Mouse (Mus musculus) intestine, embryonic 15.5 days (tissue): ENCODE measurements around the gene Krtap9-3. TPM values are rescaled to one million over a fixed set of nuclear protein-coding genes. Genes with fewer than 3 reads are reported as not detected.
"Not testable (repeated sequence)": the region's sequence is repeated elsewhere in the genome, so short reads cannot be mapped to it uniquely, and the experiment has no call there.

Experiments
- ATAC-seq: fragments of 200-750 bp; cut with Nextera tagmentation; 2 replicates; pipeline ENCODE4 v1.8.0; 2017; ENCODE audit warnings: moderate TSS enrichment, moderate library complexity
- H3K27ac ChIP-seq: fragments of 300-500 bp; sonication (generic); 2 replicates; pipeline ENCODE4 v1.5.1; 2015; ENCODE audit warnings: mild to moderate bottlenecking, inconsistent platforms
- H3K27me3 ChIP-seq: fragments of 300-500 bp; sonication (generic); replicated peaks from 2 replicates; pipeline ENCODE4 v1.6.1; 2015; ENCODE audit warnings: inconsistent platforms
- H3K36me3 ChIP-seq: fragments of 300-500 bp; sonication (generic); 2 replicates; pipeline ENCODE4 v1.6.1; 2015; ENCODE audit warnings: inconsistent platforms
- H3K4me1 ChIP-seq: fragments of 300-500 bp; sonication (generic); replicated peaks from 2 replicates; pipeline ENCODE4 v1.6.1; 2015; ENCODE audit warnings: inconsistent platforms
- H3K4me2 ChIP-seq: fragments of 300-500 bp; sonication (generic); replicated peaks from 2 replicates; pipeline ENCODE4 v1.6.1; 2015; ENCODE audit warnings: mild to moderate bottlenecking, inconsistent platforms
- H3K4me3 ChIP-seq: fragments of 300-500 bp; sonication (generic); replicated peaks from 2 replicates; pipeline ENCODE4 v1.5.1; 2015; ENCODE audit warnings: inconsistent platforms
- H3K9ac ChIP-seq: fragments of 300-500 bp; sonication (generic); 2 replicates; pipeline ENCODE4 v1.6.1; 2015; ENCODE audit warnings: inconsistent platforms
- H3K9me3 ChIP-seq: fragments of 300-500 bp; sonication (generic); 2 replicates; pipeline ENCODE4 v1.6.1; 2016; ENCODE audit warnings: inconsistent platforms
- WGBS: fragments of 180-500 bp; shearing (Covaris S2); methylation state at CpG from one replicate; pipeline ENCODE4 v1.1.7; 2015; 5-methylcytosine and 5-hydroxymethylcytosine counted together
- polyA plus RNA-seq: library from polyadenylated mRNA; unstranded; fragments of >200 nt; fragmentation: Nextera tagmentation; extraction: Ambion mirVana; gene quantifications from 2 replicates; pipeline ENCODE4 v1.2.1, GENCODE M21; 2015

Krtap9-3 gene
- polyA plus RNA-seq, 1 experiment from 2014 or later = not detected

DNA sequence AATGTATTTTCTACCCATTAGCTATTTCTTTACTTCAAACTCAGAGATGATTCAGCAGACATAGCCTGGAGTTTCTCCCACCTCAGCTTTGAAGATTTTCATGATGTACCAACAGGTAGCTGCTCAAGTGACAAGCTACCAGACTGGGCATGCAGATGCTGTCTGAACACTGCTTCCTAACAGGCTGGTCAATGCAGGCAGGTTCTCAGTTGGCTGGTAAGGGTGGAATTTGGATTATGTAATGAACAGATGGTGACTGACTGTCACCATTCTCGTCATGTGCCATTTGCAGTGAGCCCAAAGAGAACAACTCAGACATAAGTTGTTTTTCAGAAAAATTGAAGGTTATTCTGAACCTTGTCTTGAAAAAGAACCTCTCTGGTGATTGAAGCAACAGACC lies 11.2 kb upstream of the Krtap9-3 start:
- 71% methylated on average over 1 of the region's 1 CpGs for WGBS
- H3K4me3 ChIP-seq = no peak overlapping the region
- no peak overlapping the region for H3K27ac ChIP-seq
- H3K4me2 ChIP-seq = no peak overlapping the region
- H3K9me3 ChIP-seq = no peaks in the 10 kb centered on the region
- H3K4me1 ChIP-seq = no peaks in the 10 kb centered on the region
- no peak for ATAC-seq
- H3K27me3 ChIP-seq = no peaks in the 10 kb centered on the region
- H3K36me3 ChIP-seq = no peaks in the 10 kb centered on the region
- no peak overlapping the region for H3K9ac ChIP-seq

DNA sequence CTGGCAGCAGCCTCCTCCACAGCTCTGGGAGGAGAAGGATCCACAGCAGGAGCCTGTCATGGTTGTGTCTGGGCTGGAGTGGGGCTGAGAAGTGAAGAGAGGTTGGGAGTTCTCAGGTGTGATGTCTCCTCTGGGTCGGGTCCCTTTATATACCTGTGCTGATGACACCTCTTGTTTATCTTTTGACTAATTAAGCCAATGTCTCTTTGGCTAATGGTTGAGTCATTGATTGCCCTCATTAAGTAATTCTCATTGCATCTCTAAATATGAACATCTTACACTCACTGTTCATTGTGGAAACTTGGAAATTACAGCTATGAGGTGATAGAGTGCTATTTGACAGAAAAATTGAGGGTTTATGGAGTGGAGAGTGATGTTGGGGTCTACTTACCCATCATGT lies 5.3 kb upstream of the Krtap9-3 start, which contains the start of gene Gm11938:
Gm11938 (minus strand) TSS at position 101 of the 400 bp plus-strand sequence.
- not testable (repeated sequence) for H3K4me2 ChIP-seq, H3K9me3 ChIP-seq, H3K36me3 ChIP-seq, H3K4me1 ChIP-seq, H3K27me3 ChIP-seq, H3K4me3 ChIP-seq, H3K27ac ChIP-seq, H3K9ac ChIP-seq, ATAC-seq
- WGBS = 42% methylated on average over 1 of the region's 1 CpGs

DNA sequence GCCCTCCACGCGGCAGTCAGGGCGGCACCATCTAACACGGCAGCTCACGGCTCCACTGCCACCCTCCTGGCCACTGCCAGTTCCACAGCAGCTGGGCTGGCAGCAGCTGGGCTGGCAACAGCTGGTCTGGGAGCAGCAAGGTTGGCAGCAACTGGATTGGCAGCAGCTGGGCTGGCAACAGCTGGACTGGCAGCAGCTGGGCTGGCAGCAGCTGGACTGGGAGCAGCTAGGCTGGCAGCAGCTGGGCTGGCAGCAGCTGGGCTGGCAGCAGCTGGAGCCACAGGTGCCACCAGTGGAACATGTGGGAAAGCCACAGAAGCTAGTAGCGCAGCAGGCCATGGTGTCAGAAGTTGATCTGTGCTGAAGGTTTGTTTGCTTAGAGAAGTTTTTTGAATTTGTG lies 6.9 kb downstream of the Krtap9-3 start, which contains the start of gene Krtap1-3:
Krtap1-3 (minus strand) TSS at position 359 of the 400 bp plus-strand sequence.
- Histone ChIP-seq H3K4me2 (no peak within 1 kb of the TSS), H3K4me3 (no peak within 1 kb of the TSS), H3K27ac (no peak within 1 kb of the TSS), H3K9ac (no peak within 1 kb of the TSS), H3K9me3 (no peaks in the 10 kb centered on the region), H3K36me3 (no peaks in the 10 kb centered on the region), H3K27me3 (no peaks in the 10 kb centered on the region), H3K4me1 (no peaks in the 10 kb centered on the region)
- 90% methylated on average over 6 of the region's 6 CpGs for WGBS
- no peak for ATAC-seq

DNA sequence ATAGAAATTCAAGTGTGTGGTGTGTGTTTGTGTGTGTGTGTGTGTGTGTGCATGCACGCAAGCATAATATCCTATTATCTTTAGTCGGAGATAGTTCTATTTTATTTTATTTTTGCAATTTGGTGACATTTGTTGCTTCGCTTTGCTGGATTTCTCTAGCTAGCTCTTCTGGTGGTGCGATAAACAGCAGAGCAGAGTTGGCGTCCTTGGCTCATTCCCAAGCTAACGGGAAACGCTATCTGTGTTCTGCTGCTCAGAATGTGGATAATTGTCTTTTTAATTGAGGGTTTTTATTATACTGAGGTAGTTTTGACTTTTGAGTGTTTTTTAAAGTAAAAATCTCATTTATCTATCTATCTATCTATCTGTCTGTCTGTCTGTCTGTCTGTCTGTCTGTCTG lies 12.8 kb downstream of the Krtap9-3 start:
- WGBS = 78% methylated on average over 7 of the region's 7 CpGs
- Histone ChIP-seq H3K36me3 (no peaks in the 10 kb centered on the region), H3K9me3 (no peaks in the 10 kb centered on the region), H3K4me2 (no peak overlapping the region), H3K4me1 (no peaks in the 10 kb centered on the region), H3K27me3 (no peaks in the 10 kb centered on the region), H3K9ac (no peak overlapping the region), H3K27ac (no peak overlapping the region), H3K4me3 (no peak overlapping the region)
- no peak for ATAC-seq

DNA sequence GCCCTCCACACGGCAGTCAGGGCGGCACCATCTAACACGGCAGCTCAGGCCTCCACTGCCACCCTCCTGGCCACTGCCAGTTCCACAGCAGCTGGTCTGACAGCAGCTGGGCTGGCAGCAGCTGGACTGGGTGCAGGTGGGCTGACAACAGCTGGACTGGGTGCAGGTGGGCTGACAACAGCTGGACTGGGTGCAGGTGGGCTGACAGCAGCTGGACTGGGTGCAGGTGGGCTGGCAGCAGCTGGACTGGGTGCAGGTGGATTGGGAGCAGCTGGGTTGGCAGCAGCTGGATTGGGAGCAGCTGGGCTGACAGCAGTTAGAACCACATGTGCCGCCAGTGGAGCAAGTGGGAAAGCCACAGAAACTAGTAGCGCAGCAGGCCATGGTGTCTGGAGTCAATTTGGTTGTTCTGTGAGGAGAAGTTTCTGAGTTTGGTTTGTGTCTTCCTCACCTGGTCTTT lies 14.6 kb downstream of the Krtap9-3 start, which contains the start of gene Krtap1-4:
Krtap1-4 (minus strand) TSS at position 410 of the 460 bp plus-strand sequence.
- Histone ChIP-seq H3K27ac (no peak within 1 kb of the TSS), H3K9ac (no peak within 1 kb of the TSS), H3K4me2 (no peak within 1 kb of the TSS), H3K27me3 (no peaks in the 10 kb centered on the region), H3K4me3 (no peak within 1 kb of the TSS), H3K4me1 (no peaks in the 10 kb centered on the region), H3K36me3 (no peaks in the 10 kb centered on the region), H3K9me3 (no peaks in the 10 kb centered on the region)
- no peak for ATAC-seq
- WGBS = 79% methylated on average over 5 of the region's 5 CpGs

DNA sequence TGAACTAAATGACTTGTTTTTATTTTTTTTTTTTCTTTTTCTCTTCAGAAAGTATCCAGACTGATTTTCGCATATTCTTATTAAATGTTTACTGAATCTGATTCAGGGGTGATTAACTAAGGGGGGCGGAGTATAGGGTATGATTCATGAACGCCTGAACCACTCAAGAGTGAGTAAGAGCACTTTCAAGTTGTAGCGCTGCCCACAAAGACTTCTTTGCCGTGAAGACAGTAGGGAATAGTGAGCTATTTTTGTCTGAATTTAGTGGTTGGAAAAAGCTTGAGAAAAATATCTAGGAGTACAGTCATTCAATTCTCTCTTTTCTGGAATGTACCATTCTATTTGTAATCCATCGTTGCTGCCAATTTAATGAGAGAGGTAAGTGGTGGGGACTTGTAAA lies 16.3 kb downstream of the Krtap9-3 start:
- H3K27ac ChIP-seq = no peak overlapping the region
- H3K4me3 ChIP-seq = no peak overlapping the region
- H3K4me1 ChIP-seq = no peaks in the 10 kb centered on the region
- WGBS = 88% methylated on average over 6 of the region's 6 CpGs
- no peak overlapping the region for H3K9ac ChIP-seq
- H3K27me3 ChIP-seq = no peaks in the 10 kb centered on the region
- no peak for ATAC-seq
- no peak overlapping the region for H3K4me2 ChIP-seq
- H3K9me3 ChIP-seq = no peaks in the 10 kb centered on the region
- no peaks in the 10 kb centered on the region for H3K36me3 ChIP-seq

DNA sequence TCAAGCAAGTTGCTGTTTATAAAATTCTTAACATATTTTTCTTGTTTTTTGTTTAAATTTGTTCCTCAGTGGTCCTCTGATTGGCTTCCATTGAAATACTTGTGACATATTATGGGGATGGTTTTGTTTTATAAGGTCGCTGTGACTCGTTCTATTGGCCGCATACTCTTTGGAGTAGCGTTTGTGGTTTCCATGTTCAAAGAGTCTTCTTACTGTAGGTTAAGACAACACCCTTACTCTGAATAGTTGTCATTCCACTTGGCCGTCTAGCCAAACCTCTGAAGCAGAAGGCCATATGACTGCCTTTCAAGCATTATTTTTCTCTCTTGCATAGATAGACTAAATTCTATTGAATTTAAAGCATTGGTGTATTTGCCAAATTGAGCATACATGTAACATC lies 16.9 kb downstream of the Krtap9-3 start:
- ATAC-seq = no peak
- H3K36me3 ChIP-seq = no peaks in the 10 kb centered on the region
- H3K27ac ChIP-seq = no peak overlapping the region
- no peaks in the 10 kb centered on the region for H3K27me3 ChIP-seq
- WGBS = 95% methylated on average over 5 of the region's 5 CpGs
- H3K9ac ChIP-seq = no peak overlapping the region
- H3K4me2 ChIP-seq = no peak overlapping the region
- no peaks in the 10 kb centered on the region for H3K9me3 ChIP-seq
- no peaks in the 10 kb centered on the region for H3K4me1 ChIP-seq
- H3K4me3 ChIP-seq = no peak overlapping the region

DNA sequence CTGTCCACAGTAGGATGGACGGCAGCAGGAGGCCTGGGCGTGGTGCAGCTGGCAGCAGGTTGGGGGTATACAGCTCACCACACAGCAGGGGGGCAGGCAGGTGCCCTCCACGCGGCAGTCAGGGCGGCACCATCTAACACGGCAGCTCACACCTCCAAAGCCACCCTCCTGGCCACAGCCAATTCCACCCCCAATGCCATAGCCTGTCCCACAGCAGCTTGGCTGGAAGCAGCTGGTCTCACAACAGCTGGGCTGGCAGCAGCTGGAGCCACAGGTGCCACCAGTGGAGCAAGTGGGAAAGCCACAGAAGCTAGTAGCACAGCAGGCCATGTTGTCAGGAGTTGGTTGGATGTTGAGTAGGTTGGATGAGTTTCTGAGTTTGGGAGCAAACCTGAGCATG lies 17.3 kb downstream of the Krtap9-3 start, which contains the start of gene Krtap1-5:
Krtap1-5 (minus strand) TSS at position 381 of the 400 bp plus-strand sequence.
- no peak within 1 kb of the TSS for H3K9ac ChIP-seq
- ATAC-seq = no peak
- H3K27ac ChIP-seq = no peak within 1 kb of the TSS
- no peak within 1 kb of the TSS for H3K4me3 ChIP-seq
- no peaks in the 10 kb centered on the region for H3K36me3 ChIP-seq
- H3K9me3 ChIP-seq = no peaks in the 10 kb centered on the region
- 95% methylated on average over 6 of the region's 6 CpGs for WGBS
- H3K4me1 ChIP-seq = no peaks in the 10 kb centered on the region
- H3K4me2 ChIP-seq = no peak within 1 kb of the TSS
- H3K27me3 ChIP-seq = no peaks in the 10 kb centered on the region

DNA sequence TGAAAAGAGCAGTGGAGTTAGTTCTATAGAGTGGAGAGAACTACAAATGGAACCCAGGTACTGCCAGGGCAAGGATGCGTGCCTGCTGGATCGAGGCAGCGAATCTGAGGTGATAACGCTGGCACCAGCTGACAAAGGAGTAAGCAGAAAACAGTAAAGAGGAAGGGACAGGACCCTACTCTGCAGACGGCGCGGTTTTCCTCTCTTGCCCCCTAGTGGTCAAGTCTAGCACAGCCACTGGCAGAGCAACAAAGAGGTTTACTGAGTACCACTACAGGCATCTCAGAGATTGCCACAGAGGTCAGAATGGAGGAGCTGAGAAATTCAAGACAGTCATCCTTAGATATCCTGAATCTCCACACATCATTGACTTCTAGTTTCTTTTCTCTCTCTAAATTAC lies 23.8 kb downstream of the Krtap9-3 start:
- H3K4me2 ChIP-seq = peak overlapping the region; percentile 40; the same call in 1 of the 2 replicates
- no peak overlapping the region for H3K27ac ChIP-seq
- no peaks in the 10 kb centered on the region for H3K4me1 ChIP-seq
- no peak overlapping the region for H3K4me3 ChIP-seq
- no peaks in the 10 kb centered on the region for H3K9me3 ChIP-seq
- no peaks in the 10 kb centered on the region for H3K36me3 ChIP-seq
- no peak overlapping the region for H3K9ac ChIP-seq
- H3K27me3 ChIP-seq = no peaks in the 10 kb centered on the region
- ATAC-seq = peak; percentile 75; the same call in 1 of the 2 replicates
- 2% methylated on average over 7 of the region's 7 CpGs for WGBS

DNA sequence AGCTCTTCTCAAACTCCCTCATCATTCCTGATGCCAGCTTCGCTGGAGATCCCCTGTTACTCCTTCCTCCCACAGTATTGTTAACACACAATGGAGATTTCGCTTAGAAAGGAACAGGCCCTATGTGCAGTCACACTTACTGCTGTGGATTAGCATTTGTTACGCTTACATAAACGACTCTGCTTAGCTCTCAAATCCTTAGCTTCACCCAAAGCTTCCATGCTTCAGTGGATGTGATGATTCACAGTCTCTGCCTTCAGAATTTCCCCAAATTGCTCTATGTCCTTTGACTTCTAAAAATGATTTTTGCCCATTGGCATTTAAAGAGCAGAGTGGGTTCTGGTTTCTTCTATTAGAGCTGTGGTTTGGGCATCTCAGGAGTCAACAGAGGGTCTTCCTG lies 24.7 kb downstream of the Krtap9-3 start:
- Histone ChIP-seq H3K9ac (no peak overlapping the region), H3K27ac (no peak overlapping the region), H3K4me1 (no peaks in the 10 kb centered on the region), H3K36me3 (no peaks in the 10 kb centered on the region), H3K4me2 (no peak overlapping the region), H3K4me3 (no peak overlapping the region), H3K9me3 (no peaks in the 10 kb centered on the region), H3K27me3 (no peaks in the 10 kb centered on the region)
- ATAC-seq = no peak
- WGBS = 72% methylated on average over 4 of the region's 4 CpGs

DNA sequence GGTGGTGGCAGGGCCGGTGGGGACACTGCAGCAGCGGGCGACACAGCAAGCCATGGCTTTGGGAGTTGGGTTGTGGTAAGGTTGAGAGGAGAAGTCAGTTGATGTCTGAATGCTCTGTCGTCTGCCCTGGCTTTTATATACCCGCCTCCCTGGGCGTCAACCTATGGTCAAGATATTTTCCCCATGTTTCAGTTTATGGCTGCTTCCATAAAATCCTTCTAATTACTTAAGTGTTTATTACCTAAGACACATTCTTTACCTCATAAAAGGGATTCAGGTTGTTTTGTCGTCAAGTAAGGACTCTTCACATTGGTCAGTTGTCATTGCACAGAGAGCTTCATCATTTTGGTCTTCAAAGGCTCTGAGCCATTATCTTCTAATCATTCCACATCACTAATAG lies 31.4 kb downstream of the Krtap9-3 start, which contains the start of gene Krtap3-1:
Krtap3-1 (minus strand) TSS at position 101 of the 400 bp plus-strand sequence.
- Histone ChIP-seq H3K4me3 (no peak within 1 kb of the TSS), H3K4me1 (no peaks in the 10 kb centered on the region), H3K4me2 (no peak within 1 kb of the TSS), H3K27ac (no peak within 1 kb of the TSS), H3K9me3 (no peaks in the 10 kb centered on the region), H3K9ac (no peak within 1 kb of the TSS), H3K36me3 (no peaks in the 10 kb centered on the region), H3K27me3 (no peaks in the 10 kb centered on the region)
- no peak for ATAC-seq
- WGBS = 77% methylated on average over 7 of the region's 7 CpGs

DNA sequence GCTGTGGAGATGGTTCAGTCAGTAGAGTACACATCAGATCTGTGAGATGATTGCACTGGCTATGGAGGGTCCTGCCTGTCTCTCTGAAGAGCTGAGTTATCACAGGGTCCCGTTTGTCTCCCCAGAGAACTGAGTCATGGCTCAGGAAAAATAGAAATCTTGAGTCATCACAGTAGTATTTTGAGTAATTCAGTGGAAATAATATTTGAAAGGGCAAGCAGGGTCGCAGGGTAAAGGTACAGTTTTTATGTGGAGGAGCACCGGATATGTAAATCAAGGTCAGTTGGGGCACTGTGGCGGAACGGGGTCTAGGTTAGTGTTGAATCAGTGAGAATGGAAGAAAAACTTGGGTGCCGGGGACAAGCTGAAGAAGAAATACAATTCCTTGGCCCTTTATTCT lies 35.3 kb downstream of the Krtap9-3 start:
- Histone ChIP-seq H3K9ac (no peak overlapping the region), H3K27ac (no peak overlapping the region), H3K4me3 (no peak overlapping the region), H3K4me2 (no peak overlapping the region), H3K36me3 (no peaks in the 10 kb centered on the region), H3K9me3 (no peaks in the 10 kb centered on the region), H3K27me3 (no peaks in the 10 kb centered on the region), H3K4me1 (no peaks in the 10 kb centered on the region)
- no peak for ATAC-seq
- WGBS = 82% methylated on average over 6 of the region's 6 CpGs

DNA sequence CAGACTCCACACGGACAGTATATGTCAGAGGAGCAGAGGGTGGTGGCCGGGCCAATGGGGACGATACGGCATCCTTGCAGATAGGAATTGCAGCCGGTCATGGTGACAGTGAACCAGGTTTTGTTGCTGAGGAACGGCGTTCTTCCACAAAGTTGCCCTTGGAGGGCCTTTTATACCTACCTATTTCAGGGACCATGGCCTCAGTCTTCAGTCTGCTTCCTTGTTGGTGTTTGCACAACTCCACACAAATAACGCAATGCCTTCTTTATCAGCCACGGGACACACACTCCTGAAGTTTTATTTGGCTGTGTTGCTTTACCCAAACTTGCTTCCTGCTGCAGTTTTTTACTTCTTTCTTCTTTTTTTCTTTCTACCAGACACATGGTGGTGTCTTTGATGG lies 38.5 kb downstream of the Krtap9-3 start, which contains the start of gene Gm11939:
Gm11939 (minus strand) TSS at position 101 of the 400 bp plus-strand sequence.
- 84% methylated on average over 9 of the region's 9 CpGs for WGBS
- Histone ChIP-seq H3K4me2 (no peak within 1 kb of the TSS), H3K36me3 (no peaks in the 10 kb centered on the region), H3K9me3 (no peaks in the 10 kb centered on the region), H3K4me3 (no peak within 1 kb of the TSS), H3K4me1 (no peaks in the 10 kb centered on the region), H3K27me3 (no peaks in the 10 kb centered on the region), H3K27ac (no peak within 1 kb of the TSS), H3K9ac (no peak within 1 kb of the TSS)
- ATAC-seq = no peak
